Mouse (Mus musculus): ENCODE measurements at regions not wholly inside any gene's neighbourhood (a gene's known extent, or its start where the extent isn't known, plus 50 kb on each side); places are given as distances from the start of the nearest gene placed in this dataset.

DNA sequence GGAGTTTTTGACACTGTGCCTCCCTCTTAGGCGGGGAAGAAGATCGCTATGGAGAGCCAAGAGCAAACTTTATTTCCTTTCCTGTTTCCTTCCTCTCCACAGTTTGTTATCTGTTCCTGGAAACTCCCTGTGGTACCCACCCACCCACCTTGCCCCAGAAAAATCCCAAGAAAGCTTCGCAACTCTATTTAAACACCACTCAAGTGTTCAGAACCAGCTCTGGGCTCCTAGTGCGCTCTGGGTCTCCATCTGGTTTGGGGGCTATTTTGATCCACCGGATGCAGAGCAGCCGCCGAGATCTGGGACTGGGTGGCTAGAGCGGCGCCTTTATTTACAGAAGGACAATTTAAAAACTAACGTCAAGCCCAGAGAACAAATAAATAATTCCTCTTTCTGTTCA, 158.6 kb downstream of the Trim29 start:
- TF ChIP-seq CTCF (IDR thresholded peaks at IDR 0.05; ENCODE audit: low read depth, low read length) (no peak), GATA1 (IDR thresholded peaks at IDR 0.05; ENCODE audit: borderline replicate concordance, low read length) (no peak)
